Mouse (Mus musculus): Measurements from ENCODE around the gene Pcdh15. TPM values are rescaled to one million over a fixed set of nuclear protein-coding genes. Genes with fewer than 3 reads are reported as not detected.

Gene Pcdh15
- polyA plus RNA-seq, 1 experiment, result not detected

- Histone ChIP-seq H3K27me3 (ENCODE audit: control insufficient read depth) (no peaks in the 10 kb centered on the region), H3K36me3 (ENCODE audit: control insufficient read depth) (no peaks in the 10 kb centered on the region), H3K9me3 (ENCODE audit: control insufficient read depth, low read length) (peaks cover 7% of the 10 kb centered on the region; the same call in 1 of the 2 replicates), H3K4me3 (replicated peaks) (no peak overlapping the region), H3K4me1 (ENCODE audit: control insufficient read depth) (no peaks in the 10 kb centered on the region)
- TF ChIP-seq GATA1 (IDR thresholded peaks at IDR 0.05; ENCODE audit: low read length) (no peak), TAL1 (IDR thresholded peaks at IDR 0.05; ENCODE audit: low read length) (no peak)
Measured at GRCm38 (mm10) chr10:74569603-74570002, 1470.5 kb downstream of the Pcdh15 start.

GRCm38 (mm10) chr10:74579924-74580323 is 1480.8 kb downstream of the Pcdh15 start:
- Histone ChIP-seq H3K4me1 (ENCODE audit: control insufficient read depth) (no peaks in the 10 kb centered on the region), H3K9me3 (ENCODE audit: control insufficient read depth, low read length) (peaks cover 14% of the 10 kb centered on the region), H3K36me3 (ENCODE audit: control insufficient read depth) (no peaks in the 10 kb centered on the region), H3K27me3 (ENCODE audit: control insufficient read depth) (no peaks in the 10 kb centered on the region), H3K4me3 (replicated peaks) (no peak overlapping the region)
- TF ChIP-seq GATA1 (IDR thresholded peaks at IDR 0.05; ENCODE audit: low read length), result no peak
- TF ChIP-seq TAL1 (IDR thresholded peaks at IDR 0.05; ENCODE audit: low read length), result no peak

DNA sequence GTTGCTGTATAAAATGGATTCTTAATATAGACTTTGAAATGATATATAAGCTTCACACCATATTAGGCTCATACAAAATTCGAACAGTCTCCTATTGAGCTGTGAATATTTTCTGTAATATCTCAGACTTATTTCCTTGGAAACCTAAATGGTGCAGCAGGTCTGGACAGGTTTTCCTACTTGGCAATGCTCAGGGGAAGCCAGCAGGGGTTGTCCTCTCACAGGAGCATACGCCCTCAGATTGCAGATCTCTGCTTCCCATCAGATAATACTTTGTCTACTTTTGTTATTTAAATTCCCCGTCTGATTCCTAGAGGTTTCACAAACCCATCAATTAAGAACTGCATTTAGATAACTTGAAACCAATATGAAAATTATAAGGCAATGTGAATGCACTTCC is 1492.7 kb downstream of the Pcdh15 start:
- Histone ChIP-seq H3K4me1 (ENCODE audit: control insufficient read depth) (no peaks in the 10 kb centered on the region), H3K27me3 (ENCODE audit: control insufficient read depth) (no peaks in the 10 kb centered on the region), H3K9me3 (ENCODE audit: control insufficient read depth, low read length) (peaks cover under 1% of the 10 kb centered on the region), H3K4me3 (replicated peaks) (no peak overlapping the region), H3K36me3 (ENCODE audit: control insufficient read depth) (no peaks in the 10 kb centered on the region)
- TF ChIP-seq TAL1 (IDR thresholded peaks at IDR 0.05; ENCODE audit: low read length), result no peak
- no peak for TF ChIP-seq GATA1 (IDR thresholded peaks at IDR 0.05; ENCODE audit: low read length)

- no peak overlapping the region for H3K4me3 ChIP-seq (replicated peaks)
- H3K9me3 ChIP-seq (ENCODE audit: control insufficient read depth, low read length), result no peaks in the 10 kb centered on the region
- TF ChIP-seq GATA1 (IDR thresholded peaks at IDR 0.05; ENCODE audit: low read length) (no peak), TAL1 (IDR thresholded peaks at IDR 0.05; ENCODE audit: low read length) (no peak)
- H3K4me1 ChIP-seq (ENCODE audit: control insufficient read depth), result no peaks in the 10 kb centered on the region
- no peaks in the 10 kb centered on the region for H3K27me3 ChIP-seq (ENCODE audit: control insufficient read depth)
- H3K36me3 ChIP-seq (ENCODE audit: control insufficient read depth), result no peaks in the 10 kb centered on the region
Measured at GRCm38 (mm10) chr10:74607683-74608082, 1508.5 kb downstream of the Pcdh15 start.

DNA sequence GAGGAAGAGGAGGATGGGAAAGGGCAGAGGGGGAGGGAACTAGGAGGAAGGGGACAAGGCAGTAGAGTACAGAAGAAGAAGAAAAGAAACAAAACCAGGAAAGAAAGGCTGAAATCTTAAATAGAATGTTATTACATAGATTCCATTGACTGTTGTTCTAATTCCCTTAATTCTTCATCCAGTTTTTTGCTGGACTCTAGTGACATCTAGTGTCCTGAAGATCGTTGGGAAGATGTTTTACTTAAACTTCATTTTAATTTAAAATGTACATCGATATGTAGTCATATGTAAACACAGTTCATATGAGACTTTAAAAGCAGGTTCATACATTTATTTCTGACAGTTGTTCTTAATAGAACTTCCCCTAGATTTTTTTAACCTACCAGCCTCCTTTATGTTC is 1522.7 kb downstream of the Pcdh15 start:
- no peaks in the 10 kb centered on the region for H3K27me3 ChIP-seq (ENCODE audit: control insufficient read depth)
- H3K4me1 ChIP-seq (ENCODE audit: control insufficient read depth), result no peaks in the 10 kb centered on the region
- peaks cover 3% of the 10 kb centered on the region; the same call in 1 of the 2 replicates for H3K9me3 ChIP-seq (ENCODE audit: control insufficient read depth, low read length)
- TF ChIP-seq GATA1 (IDR thresholded peaks at IDR 0.05; ENCODE audit: low read length), result no peak
- TF ChIP-seq TAL1 (IDR thresholded peaks at IDR 0.05; ENCODE audit: low read length), result no peak
- no peak overlapping the region for H3K4me3 ChIP-seq (replicated peaks)
- no peaks in the 10 kb centered on the region for H3K36me3 ChIP-seq (ENCODE audit: control insufficient read depth)

DNA sequence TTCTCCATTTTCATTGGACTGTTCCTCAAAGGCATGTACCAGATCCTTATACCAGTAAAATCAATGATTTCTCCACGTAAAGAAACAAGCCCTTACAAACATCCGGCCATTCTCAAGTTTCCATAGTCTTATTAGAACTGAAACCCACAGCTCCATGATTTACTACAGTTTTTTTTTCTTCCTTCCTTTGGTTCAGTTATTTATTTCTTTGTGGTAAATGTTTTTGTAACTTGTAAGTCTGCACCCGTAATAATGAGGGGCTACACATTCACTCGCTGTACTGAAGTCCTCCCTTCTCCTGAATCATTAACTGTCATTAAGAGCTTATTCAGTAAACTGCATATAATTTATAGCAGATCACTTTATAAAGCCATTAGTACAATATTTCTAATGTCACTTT is 1526.6 kb downstream of the Pcdh15 start:
- TF ChIP-seq GATA1 (IDR thresholded peaks at IDR 0.05; ENCODE audit: low read length) (no peak), TAL1 (IDR thresholded peaks at IDR 0.05; ENCODE audit: low read length) (no peak)
- Histone ChIP-seq H3K36me3 (ENCODE audit: control insufficient read depth) (no peaks in the 10 kb centered on the region), H3K9me3 (ENCODE audit: control insufficient read depth, low read length) (peaks cover 7% of the 10 kb centered on the region; the same call in 1 of the 2 replicates), H3K4me3 (replicated peaks) (no peak overlapping the region), H3K27me3 (ENCODE audit: control insufficient read depth) (no peaks in the 10 kb centered on the region), H3K4me1 (ENCODE audit: control insufficient read depth) (no peaks in the 10 kb centered on the region)

DNA sequence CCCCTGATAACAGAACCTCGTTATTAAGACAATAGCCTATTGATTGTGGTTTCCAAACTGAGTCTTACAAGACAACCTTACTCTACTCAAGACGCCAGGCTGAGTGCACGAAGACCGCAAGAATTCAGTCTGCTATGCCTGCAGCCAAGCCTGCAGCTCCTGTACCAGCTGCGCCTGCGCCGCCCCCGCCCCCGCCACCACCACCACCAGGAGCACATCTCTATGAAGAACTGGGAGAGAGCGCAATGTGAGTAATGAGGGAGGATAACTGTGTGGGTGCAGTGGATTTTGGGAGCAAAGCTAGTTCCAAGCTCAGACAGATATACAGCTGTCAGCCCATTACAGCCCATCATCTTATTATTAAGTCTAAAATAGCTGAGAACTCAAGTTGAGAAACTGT is 1527.5 kb downstream of the Pcdh15 start:
- H3K4me1 ChIP-seq (ENCODE audit: control insufficient read depth), result no peaks in the 10 kb centered on the region
- no peaks in the 10 kb centered on the region for H3K27me3 ChIP-seq (ENCODE audit: control insufficient read depth)
- no peaks in the 10 kb centered on the region for H3K36me3 ChIP-seq (ENCODE audit: control insufficient read depth)
- no peak for TF ChIP-seq TAL1 (IDR thresholded peaks at IDR 0.05; ENCODE audit: low read length)
- no peak for TF ChIP-seq GATA1 (IDR thresholded peaks at IDR 0.05; ENCODE audit: low read length)
- peaks cover 11% of the 10 kb centered on the region; the same call in 1 of the 2 replicates for H3K9me3 ChIP-seq (ENCODE audit: control insufficient read depth, low read length)
- H3K4me3 ChIP-seq (replicated peaks), result no peak overlapping the region

GRCm38 (mm10) chr10:74631314-74631713 is 1532.2 kb downstream of the Pcdh15 start:
- no peaks in the 10 kb centered on the region for H3K4me1 ChIP-seq (ENCODE audit: control insufficient read depth)
- no peaks in the 10 kb centered on the region for H3K36me3 ChIP-seq (ENCODE audit: control insufficient read depth)
- no peak overlapping the region for H3K4me3 ChIP-seq (replicated peaks)
- no peaks in the 10 kb centered on the region for H3K27me3 ChIP-seq (ENCODE audit: control insufficient read depth)
- no peak for TF ChIP-seq TAL1 (IDR thresholded peaks at IDR 0.05; ENCODE audit: low read length)
- TF ChIP-seq GATA1 (IDR thresholded peaks at IDR 0.05; ENCODE audit: low read length), result no peak
- peaks cover 12% of the 10 kb centered on the region; the same call in 1 of the 2 replicates for H3K9me3 ChIP-seq (ENCODE audit: control insufficient read depth, low read length)

- no peaks in the 10 kb centered on the region for H3K9me3 ChIP-seq (ENCODE audit: control insufficient read depth, low read length)
- H3K4me3 ChIP-seq (replicated peaks), result no peak overlapping the region
- H3K36me3 ChIP-seq (ENCODE audit: control insufficient read depth), result no peaks in the 10 kb centered on the region
- TF ChIP-seq GATA1 (IDR thresholded peaks at IDR 0.05; ENCODE audit: low read length), result no peak
- no peaks in the 10 kb centered on the region for H3K4me1 ChIP-seq (ENCODE audit: control insufficient read depth)
- H3K27me3 ChIP-seq (ENCODE audit: control insufficient read depth), result no peaks in the 10 kb centered on the region
Measured at GRCm38 (mm10) chr10:74637040-74637439, 1537.9 kb downstream of the Pcdh15 start.

- Histone ChIP-seq H3K4me3 (replicated peaks) (no peak overlapping the region), H3K9me3 (ENCODE audit: control insufficient read depth, low read length) (peaks cover 11% of the 10 kb centered on the region), H3K27me3 (ENCODE audit: control insufficient read depth) (no peaks in the 10 kb centered on the region), H3K36me3 (ENCODE audit: control insufficient read depth) (no peaks in the 10 kb centered on the region), H3K4me1 (ENCODE audit: control insufficient read depth) (no peaks in the 10 kb centered on the region)
- TF ChIP-seq GATA1 (IDR thresholded peaks at IDR 0.05; ENCODE audit: low read length), result no peak
- no peak for TF ChIP-seq TAL1 (IDR thresholded peaks at IDR 0.05; ENCODE audit: low read length)
Measured at GRCm38 (mm10) chr10:74642125-74642524, 1543.0 kb downstream of the Pcdh15 start.
